Mouse (Mus musculus) kidney, adult 2 months (tissue): ENCODE results near the gene Gm20767.
"Not testable (repeated sequence)": the region's sequence is repeated elsewhere in the genome, so short reads cannot be mapped to it uniquely, and the experiment has no call there.

Source experiments
- CTCF ChIP-seq: fragments of 200-500 bp; conservative IDR thresholded peaks from 2 replicates; pipeline ENCODE4 v1.5.1; 2011; ENCODE audit warnings: low read depth, mild to moderate bottlenecking, control low read depth, low read length, moderate library complexity, mixed read lengths; ENCODE audit not compliant: insufficient read depth, insufficient read length
- POLR2A ChIP-seq: fragments of 200-500 bp; IDR thresholded peaks from one replicate; pipeline ENCODE4 v1.6.1; 2011; ENCODE audit warnings: low read depth, low read length, control low read depth

DNA sequence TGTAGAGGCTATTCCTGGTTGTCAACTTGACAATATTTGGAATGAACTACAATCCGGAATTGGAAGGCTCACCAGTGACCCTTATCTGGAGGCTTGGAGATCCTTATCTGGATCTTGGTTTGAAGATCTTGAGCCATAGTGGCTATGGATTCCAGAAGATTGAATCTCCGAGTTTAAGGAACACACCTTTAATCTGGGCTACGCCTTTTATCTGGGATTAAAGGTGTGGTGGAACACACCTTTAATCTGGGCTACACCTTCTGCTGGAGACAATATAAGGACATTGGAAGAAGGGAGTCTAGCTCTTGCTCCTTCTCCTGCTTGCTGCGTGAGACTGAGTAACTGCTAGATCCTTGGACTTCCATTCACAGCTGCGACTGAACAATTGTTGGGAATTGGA lies at the start of gene Gm20767:
- TF ChIP-seq CTCF, POLR2A: not testable (repeated sequence)
